Mouse (Mus musculus) left cerebral cortex, adult 9 months (tissue): Measurements from ENCODE around the gene Xpnpep1.

Experiments
- DNase-seq, 2 experiments: peaks; one replicate each; pipeline ENCODE4 v3.0.0; 2022; ENCODE audit warnings: low spot score in 2 of 2

Gene Xpnpep1

GRCm38 (mm10) chr19:53002166-53003095, 37.6 kb downstream of the Xpnpep1 start:
- no peak for DNase-seq

GRCm38 (mm10) chr19:52992880-52993440, 47.1 kb downstream of the Xpnpep1 start:
- DNase-seq, result peak in 1 of 2 experiments; percentile 71

GRCm38 (mm10) chr19:52991924-52992323, 48.1 kb downstream of the Xpnpep1 start:
- DNase-seq, result no peak

DNA sequence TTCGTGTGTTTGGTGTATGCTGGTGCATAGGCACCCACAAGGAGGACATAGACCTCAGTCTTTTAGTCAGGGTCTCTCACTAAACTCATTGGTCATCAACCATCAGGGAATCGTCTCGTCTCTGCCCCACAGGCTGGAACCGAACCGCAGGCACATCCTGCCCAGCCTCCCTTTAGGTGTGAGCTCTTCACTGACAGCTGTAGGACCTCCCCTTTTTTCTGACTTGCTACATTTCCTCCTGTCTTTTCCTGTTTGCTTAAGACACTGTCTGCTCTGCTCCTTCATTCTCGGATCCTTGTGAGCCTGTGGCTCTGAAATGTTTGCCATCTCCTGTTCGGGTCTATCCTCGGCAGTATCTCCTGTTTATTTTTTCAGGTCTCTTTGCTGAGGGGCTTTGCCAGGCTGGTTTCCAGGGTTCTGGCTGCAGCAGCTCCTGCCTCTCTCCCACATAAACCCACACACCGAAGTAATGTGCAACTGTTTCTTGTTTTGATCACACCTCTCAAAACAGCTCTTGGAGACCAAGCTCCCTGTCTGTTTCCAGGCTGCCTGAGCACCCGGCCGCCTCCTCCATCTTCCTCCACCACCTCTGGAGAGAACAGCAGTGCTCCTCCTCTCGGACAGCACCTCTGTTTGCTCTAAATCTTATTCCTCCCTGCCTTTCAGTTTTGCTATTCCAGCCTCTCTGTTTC, 60.8 kb downstream of the Xpnpep1 start:
- peak in 1 of 2 experiments; percentile 47 for DNase-seq

DNA sequence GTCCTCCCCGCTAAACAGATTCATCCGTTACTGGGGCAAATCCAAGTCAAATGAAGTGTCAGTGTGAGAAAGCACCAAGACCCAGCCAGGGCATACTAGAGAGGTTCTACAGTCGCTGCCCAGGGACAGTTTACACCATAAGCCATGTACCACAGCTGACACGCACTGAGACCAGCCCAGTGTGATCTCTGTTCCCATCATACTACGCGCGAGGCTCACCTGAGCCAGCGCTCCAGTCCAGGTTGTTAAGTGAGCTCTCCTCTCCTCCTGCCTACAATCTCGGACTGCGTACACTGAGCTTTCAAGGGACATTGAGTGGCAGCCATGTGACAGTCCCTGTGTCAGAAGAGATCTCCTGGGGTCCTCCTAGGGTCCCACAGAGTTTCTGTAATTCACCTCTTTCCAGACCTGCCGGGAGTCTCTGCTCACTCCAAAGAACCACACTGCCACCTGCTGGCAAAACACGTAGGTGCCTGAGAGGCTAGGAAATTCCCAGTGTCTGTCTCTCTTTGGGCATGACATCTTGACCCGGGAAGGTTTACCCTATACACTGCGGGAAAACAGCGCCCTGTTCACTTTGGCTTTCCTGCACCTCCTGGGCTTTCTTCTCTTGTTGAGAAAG, 64.3 kb downstream of the Xpnpep1 start:
- peak in 1 of 2 experiments; percentile 82 for DNase-seq

DNA sequence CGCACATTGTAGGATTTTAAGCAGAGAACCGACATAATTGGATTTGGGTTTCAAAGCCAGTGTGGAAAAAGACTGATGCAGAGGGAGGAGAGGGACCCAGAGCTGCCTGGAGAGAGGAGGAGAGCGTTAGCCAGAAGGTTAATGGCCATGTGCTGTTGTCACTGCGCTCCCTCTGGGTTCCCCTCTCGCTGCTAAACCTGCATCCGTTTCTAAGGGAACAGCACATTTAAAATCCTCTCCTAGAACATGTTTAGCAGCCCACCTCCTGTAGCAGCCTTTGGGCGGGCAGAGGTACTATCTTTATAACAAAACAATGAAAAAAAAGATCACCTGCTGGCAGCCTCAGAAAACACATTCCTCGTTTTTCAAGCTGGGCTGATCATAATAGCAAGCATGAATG, 73.7 kb downstream of the Xpnpep1 start:
- peak in 1 of 2 experiments; percentile 30 for DNase-seq

DNA sequence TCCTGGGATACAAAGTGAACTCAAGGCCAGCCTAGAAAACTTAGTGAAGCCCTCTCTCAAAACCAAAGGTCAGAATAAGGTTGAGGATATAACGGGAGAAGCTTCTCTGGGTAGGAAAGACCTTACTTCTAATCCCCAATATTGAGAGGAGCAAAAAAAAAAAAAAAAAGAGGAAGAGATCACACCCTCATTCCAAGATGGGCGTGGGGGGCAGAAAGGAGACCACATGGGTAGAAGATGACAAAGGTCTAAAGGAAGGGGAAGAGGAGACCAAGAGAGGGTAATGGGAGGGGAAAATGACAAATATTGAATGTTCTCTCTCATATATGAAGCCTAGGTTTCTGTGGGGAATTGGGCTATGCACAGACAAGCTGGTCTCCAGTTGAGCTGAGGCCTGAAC, 77.3 kb downstream of the Xpnpep1 start:
- DNase-seq, result no peak

- DNase-seq, result peak in 1 of 2 experiments; percentile 72
These were observed 117.1 kb downstream of the Xpnpep1 start for GRCm38 (mm10) chr19:52922678-52923495.

- no peak for DNase-seq
These were observed 135.8 kb downstream of the Xpnpep1 start for GRCm38 (mm10) chr19:52904182-52904581.

DNA sequence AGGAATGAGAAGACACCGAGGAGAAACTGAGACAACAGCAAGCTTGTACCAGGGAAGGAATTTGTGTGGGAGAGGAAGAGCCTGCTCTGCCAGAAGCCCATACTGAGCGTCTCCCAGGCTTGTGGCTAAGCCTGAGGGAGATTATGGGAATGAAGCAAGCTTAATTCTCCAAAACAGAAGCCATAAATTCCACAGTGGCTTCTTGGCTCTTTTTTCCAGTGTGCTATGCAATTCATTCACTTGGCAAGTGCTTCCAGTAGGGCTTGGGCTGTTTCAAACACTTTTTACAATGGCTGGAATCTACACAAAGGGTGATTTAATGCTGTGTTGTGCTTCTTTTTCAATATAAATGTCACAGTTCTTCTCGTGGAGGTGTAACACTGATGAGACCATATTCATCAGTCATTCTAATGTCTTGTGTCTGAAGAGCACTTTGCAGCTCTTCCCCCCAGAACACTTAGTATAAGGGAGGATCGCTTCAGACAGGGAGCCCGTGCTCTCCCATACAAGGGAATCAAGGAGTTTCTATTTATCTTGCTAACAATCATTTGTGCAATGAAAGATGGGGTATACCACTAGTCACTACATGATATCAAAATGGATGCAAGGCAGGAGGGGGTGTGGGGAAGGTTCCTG, 148.1 kb downstream of the Xpnpep1 start:
- no peak for DNase-seq
